Mouse (Mus musculus): ENCODE measurements around the gene Pip5k1b.

The Pip5k1b gene

GRCm38 (mm10) chr19:24542293-24542675 lies 13.4 kb downstream of the Pip5k1b start:
- DNase-seq = no peak

GRCm38 (mm10) chr19:24541669-24542292 lies 13.9 kb downstream of the Pip5k1b start:
- no peak for DNase-seq

DNA sequence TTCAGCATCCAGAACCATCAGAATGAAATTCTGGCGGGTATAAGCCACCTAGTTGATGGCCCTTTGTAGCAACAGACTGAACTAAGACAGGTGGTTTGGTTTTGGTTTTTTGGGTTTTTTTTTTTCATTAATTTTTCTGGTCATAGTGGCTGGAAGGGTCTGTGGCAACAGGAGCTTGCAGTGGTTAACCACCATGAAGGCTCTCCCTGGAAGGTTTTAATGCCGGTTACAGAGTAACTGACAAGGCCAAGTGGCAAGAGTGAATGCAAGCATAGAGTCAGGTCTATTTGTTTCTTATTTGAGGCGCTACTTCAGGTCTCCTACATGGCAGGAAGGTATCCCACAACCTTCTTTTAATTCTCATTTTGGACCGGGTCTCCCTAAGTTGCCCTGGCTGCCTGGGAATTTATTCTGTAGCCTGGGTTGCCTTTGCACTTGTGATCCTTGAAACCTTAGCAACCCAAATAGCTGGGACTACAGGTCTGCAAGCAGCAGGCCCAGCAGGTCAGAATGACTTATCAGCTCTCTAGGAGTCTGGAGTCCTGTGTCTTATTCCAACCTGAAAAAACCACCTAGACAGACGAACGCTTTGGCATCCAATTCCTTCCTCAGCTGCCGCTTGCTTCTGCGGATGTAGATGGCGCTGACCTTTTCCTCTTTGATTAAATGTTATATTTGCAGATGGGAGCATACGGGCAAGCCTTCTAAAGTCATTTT lies 14.6 kb downstream of the Pip5k1b start:
- no peak for DNase-seq

DNA sequence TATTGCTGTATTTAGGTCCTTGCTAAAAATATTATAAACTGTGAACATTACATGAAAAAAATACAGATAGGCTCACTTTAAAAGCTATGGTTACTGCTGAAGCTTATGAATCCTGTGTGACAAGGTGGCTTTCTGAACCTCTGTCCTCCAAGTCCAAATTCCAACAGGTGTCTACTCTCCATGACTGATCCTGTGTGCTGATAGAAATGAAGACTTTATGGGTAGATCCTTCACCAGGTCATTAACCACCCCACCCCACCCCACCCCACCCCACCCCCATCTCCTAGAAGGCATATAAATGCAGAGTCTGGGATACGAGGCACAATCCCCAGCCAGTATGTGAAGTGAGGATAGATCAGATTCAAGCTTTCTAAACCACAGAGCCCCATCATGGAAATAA lies 16.6 kb downstream of the Pip5k1b start:
- no peak for DNase-seq

DNA sequence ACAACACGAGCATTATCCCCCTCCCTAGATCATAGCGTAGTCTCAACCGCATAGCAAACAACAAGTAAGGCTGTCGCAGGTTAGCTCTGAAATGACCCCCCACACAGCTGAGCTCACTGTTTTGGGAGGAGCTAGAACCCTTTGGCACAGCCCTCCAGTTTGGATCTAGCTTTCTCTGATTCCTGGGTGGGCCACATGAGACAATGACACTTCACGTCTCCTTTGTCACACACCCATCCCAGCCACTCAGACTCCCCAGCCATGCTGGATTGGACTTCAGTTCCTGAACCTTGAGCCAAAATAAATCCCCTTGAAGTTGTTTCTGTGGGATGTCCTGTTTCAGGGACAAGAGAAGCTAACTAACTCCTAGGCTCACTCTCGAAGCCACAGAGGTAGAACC lies 17.5 kb downstream of the Pip5k1b start:
- DNase-seq = no peak

- peak; percentile 44 for DNase-seq
Measured at GRCm38 (mm10) chr19:24537691-24538090, 18.0 kb downstream of the Pip5k1b start.

- no peak for DNase-seq
Measured at GRCm38 (mm10) chr19:24536920-24537319, 18.8 kb downstream of the Pip5k1b start.

DNA sequence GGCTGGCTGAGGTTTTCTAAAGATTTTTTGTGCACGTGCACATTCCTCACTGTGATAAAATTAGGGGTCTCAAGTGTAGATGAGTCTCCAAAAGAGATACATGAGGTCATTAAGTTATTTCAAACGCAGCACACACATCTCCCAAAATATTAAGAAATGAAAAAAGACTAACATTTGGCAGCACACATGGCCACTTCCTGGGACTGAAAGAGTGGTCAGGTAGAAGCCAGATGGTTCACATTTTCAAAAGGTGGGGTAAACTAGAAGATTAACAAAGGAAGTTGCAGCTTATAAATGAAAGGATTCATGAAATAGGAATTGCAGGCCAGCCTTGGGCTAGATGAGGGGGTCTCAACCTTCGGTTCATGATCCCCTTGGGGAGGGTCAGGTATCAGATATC lies 19.4 kb downstream of the Pip5k1b start:
- DNase-seq = no peak

DNA sequence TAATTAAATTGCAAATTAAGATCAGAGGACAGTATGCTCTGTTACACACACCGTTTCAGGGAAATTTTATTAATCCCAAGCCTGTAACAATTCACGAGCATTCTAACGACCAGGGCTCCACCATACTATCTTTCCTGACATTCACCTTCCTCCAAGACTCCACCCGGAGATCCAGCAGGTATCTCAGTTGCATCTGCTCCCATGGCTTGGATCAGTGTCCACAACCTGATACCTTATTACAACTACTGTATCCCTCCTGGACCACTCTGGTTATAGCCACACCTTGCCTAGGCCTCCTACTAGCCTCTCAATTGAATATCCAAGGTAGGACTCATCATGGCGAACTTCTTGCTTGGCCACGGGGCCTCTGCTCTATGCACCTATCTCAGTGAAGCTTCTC lies 20.5 kb downstream of the Pip5k1b start:
- DNase-seq = no peak

DNA sequence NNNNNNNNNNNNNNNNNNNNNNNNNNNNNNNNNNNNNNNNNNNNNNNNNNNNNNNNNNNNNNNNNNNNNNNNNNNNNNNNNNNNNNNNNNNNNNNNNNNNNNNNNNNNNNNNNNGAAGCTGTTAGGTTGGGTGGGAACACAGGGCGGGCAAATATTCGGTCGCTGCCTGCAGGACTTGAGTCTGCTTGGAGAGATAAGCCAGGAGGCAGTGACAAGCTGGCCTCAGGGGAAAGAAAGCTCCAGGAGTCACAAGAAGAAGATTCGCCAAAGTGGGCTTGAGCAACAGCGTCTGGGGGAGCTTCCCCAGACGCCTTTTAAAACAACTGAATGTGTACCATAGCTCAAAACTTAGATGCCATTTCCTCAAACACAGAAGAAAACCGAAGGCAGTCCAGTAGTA lies 20.9 kb downstream of the Pip5k1b start:
- no peak for DNase-seq

DNA sequence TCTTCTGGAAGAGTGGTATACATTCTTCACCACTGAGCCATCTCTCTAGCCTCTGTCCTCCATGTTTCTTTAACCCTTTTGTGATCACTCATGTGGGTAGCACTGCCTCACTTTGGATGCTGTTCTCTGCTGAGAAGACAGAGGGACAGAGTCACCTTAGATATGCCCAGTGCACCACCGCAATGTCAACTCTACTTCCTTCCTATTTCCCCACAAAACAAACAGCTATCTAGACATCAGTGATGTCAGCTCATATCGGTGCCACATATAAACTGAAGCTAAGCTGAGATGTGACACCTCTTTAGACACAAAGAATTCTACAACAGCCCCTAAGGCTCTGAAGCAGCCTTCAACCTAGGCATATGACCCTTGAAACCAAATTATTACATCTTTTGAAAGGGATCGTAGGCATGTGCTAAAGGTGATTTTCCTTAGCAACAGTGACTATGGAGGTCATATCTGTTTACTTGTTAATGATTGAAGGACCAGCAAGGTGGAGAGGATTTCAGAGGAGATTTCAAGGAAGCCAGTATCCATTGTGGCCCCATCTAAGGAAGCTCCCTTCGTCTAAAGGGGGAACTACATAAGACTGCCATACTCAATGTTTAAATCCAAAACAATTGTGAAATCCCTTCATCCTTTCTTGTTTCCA lies 26.6 kb downstream of the Pip5k1b start:
- DNase-seq = no peak

- peak; percentile 10 for DNase-seq
Measured at GRCm38 (mm10) chr19:24528129-24528730, 27.4 kb downstream of the Pip5k1b start.

DNA sequence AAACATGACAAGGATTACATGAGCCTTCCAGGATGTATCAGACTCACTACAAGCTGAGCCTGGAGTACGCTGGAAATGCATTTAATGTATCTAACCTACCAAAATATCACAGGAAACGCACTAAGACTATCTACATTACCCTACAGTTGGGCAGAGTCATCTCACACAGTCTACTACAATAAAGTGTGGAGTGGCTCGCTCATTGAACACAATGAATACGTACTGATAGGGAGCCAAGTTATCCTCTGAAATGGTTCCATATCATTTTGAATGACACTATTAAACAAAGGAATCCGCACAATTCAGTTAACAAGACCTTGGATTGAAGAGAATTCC lies 28.1 kb downstream of the Pip5k1b start:
- DNase-seq = no peak

DNA sequence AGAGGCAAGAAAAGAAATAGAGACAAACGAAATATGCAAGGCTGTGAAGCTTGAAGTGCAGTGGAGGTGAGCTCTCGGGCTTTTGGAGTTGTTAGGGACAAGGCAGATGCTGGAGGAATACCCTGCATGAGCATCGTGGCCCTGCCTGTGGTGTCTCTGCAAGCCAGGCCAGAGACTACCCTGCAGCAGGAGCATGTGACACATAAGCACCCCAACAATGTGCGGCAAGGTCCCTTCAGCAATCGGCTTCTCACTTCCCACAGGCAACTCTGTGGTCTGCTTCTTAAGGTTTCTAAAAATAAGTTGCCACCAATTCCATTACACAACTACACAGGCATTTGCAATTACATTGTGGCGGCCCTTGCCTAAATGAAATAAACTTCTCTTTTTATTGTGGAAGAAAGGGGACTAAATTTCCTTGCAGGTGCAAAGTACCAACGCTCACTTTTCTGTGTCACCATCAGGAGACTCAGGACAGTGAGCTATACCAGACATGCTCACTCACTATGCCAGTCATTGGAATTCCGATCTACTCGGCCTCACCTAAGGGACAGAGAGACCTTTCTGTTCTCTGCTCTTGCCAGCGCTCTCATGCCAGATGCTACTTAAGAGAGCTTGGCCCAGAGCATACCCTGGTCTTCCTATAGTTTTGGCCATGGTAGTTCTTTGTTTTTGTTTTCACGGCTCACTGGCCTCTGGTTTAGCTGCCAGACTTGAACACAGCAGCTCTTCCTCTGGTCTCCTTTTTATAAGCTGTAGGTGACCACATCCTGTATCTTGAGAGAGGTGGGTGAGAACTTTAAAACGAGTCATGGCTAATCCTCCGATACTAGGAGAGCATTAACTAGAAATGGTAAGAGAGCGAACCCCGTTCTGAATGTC lies 28.7 kb downstream of the Pip5k1b start:
- peak; percentile 19 for DNase-seq

DNA sequence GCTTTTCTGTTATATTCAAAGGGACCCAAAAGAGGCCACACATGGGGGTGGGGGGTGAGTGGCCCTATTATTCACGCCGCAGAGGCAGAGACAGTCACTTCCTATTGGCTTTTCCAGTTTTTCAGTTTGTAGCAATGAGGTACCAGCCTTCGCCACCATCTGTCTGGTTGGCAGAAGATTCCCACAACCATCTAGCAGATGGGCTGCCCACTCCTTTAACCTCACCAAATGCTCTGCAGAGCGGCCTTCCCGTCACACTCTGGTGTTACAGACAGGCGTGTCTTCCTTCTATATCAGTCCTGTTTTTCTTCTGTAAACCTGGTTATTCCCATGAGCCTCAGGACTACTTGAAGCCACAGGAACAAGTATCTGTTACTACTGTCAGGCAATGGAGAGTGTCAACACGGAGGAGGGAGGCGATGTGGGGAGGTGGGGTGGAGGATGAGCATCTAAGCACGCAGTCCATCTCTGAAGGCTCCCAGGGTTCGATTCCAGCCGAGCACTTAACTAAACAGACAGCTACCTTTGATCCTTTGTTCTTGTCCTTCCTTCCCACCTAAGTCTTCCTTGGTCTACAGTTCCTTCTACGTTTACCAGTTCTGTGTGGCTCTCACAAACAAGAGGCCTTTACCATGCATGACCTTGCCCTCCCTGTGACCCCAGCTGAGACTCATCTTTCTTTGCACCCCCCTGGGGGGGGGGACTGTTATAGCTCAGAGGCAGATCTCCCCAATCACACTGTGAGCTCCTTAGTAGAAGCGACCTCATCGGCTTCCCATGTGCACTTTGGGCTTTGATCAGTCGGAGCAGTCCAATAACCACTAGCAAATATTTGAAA lies 32.0 kb downstream of the Pip5k1b start:
- no peak for DNase-seq

DNA sequence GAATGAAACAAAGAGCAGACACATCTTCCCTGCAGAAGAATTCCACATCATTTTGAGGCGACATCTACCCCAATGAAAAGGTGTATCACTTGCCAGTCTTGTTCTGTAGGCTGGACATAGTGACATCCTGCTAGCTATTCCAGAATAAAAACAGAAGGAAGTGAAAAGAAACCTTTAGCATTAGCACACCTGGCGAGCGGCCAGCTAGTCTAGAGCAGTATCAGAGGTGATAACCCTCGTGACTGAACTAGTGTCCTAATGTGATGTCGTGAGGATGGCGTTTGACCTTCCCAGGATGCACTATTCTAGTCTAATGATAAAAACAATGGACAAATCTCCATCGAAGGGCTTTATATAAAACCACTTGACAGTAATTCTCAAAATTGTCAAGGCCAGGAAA lies 33.7 kb downstream of the Pip5k1b start:
- no peak for DNase-seq

- no peak for DNase-seq
Measured at GRCm38 (mm10) chr19:24521146-24521545, 34.5 kb downstream of the Pip5k1b start.

DNA sequence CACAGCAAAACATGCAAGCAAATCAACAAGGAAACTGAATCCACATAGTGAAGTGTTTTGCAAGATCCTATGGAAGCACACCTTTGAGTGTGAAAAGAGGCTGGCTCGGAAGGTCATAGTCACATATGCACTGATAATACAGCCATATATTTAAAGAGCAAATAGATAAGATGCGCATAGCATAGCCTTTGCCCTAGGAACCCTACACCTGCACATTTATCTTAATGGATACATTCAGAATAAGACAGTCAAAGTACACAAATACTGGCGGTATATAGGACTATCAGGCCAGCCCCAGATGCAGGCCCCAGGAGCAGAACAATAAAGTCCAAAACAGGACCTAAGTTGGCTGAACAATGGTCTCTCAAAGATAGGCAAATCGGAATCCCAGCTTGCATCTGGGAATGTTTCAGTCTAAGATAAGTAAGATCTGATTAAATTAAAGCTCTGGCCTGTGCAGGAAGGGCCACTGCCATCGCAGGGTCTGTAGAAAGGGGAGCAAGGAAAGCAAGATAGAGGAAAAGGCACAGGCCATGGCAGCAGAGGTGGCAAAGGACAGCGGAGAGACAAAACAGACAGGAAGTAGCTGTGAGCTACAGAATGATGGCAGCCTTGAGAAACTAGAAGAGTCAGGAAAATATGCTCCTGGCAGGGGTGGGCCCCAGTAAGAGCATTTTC lies 35.8 kb downstream of the Pip5k1b start:
- no peak for DNase-seq

DNA sequence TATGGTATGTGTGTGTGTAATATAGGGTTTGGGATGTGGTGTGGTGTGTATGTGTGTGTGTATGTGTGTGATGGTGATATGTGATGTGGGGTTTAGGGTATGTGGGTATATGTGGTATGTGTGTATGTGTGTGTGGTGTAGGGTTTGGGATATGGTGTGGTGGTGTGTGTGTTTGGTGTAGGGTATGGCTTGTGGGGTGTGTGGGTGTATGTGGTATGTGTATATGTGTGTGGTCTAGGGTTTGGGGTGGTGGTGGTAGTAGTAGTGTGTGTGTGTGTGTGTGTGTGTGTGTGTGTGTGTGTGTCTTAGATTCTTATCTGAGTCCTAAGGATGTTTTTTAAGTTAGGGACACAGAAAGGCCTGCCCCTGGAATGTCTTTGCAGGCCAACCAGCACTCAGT lies 37.3 kb downstream of the Pip5k1b start:
- no peak for DNase-seq

DNA sequence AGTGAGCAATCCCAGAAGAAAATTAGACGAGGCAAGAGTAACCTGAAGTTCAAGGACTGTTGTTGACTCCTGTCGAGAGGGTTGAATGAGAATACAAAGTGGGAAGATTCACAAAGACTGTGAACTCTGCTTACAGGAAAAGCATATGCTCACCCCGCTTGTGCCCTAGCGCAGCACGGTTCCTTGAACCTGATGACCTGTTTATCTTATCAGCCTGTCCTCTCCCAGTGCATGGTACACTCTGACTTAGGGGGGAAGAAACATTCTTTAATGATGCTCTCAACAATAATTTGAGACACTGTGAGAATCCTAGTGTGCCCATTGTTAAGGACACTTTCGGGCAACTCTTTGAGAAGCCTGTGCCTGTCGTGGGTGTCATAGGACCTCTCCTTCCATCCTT lies 38.6 kb downstream of the Pip5k1b start:
- DNase-seq = no peak

DNA sequence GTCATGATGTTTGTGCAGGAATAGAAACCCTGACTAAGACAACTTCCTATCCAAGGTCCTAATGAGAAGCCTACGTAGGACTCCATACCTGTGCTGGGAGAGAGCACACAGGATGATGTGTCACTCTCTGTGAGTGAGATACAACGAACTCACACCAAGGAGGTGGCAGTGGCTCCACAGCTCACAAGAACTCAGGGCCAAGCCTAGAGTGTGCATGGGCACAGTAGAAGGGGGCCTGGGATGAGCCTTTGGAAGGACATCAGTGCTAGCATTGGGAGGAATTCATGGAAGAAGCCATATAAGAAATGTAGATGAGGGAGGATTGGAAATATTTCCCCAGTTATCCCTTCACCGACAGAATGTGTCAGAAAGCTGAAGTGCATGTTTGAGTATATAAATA lies 39.7 kb downstream of the Pip5k1b start:
- no peak for DNase-seq
